Mouse (Mus musculus) small intestine, adult 2 months (tissue): ENCODE measurements around the gene Pir.

Experiments used
- CTCF ChIP-seq: fragments of 200-500 bp; IDR thresholded peaks from 2 replicates; pipeline ENCODE4 v1.5.1; 2012; ENCODE audit warnings: low read depth, mild to moderate bottlenecking, control low read depth, inconsistent platforms, low read length, moderate library complexity, mixed read lengths; ENCODE audit not compliant: insufficient replicate concordance, insufficient read length; ENCODE audit errors: extremely low read depth
- POLR2A ChIP-seq: fragments of 200-500 bp; IDR thresholded peaks from 2 replicates; pipeline ENCODE4 v1.6.1; 2012; ENCODE audit warnings: low read depth, mild to moderate bottlenecking, control low read depth, inconsistent platforms, low read length, moderate library complexity

DNA sequence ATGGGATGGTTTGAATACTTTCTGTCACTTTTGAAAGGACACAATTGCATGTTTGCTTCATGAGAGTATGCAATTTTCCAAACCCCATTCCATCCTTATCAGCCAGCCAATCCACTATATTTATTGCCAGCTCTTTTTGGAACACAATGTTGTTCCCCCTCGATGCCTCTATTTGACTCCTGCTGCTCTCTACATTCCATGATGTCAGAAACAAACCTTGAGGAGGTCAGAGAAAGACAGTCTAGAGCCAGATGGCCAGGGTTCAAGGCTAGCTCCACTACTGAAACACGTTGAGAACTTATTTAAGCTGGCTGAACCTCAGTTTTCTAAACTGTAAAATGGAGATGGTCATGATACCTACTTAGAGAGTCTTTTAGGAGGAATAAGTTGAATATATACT is 37.1 kb downstream of the Pir start:
- TF ChIP-seq CTCF (no peak), POLR2A (no peak)
